Mouse (Mus musculus) olfactory bulb, adult 2 months (tissue): Measurements from ENCODE around the gene Ccdc146. TPM values are rescaled to one million over a fixed set of nuclear protein-coding genes. Genes with fewer than 3 reads are reported as not detected.

Source experiments
- H3K27ac ChIP-seq: fragments of 200-500 bp; 2 replicates; pipeline ENCODE4 v1.5.1; 2012; ENCODE audit warnings: low read depth, low read length; ENCODE audit not compliant: insufficient read depth
- H3K4me1 ChIP-seq: fragments of 200-500 bp; 2 replicates; pipeline ENCODE4 v1.6.1; 2012; ENCODE audit warnings: low read length; ENCODE audit not compliant: control insufficient read depth, insufficient read depth
- H3K4me3 ChIP-seq: fragments of 200-500 bp; 2 replicates; pipeline ENCODE4 v1.5.1; 2012; ENCODE audit warnings: mild to moderate bottlenecking, low read depth, low read length, moderate library complexity; ENCODE audit not compliant: insufficient read depth
- CTCF ChIP-seq: fragments of 200-500 bp; IDR thresholded peaks from 2 replicates; pipeline ENCODE4 v1.5.1; 2012; ENCODE audit warnings: low read depth, mild to moderate bottlenecking, low read length, moderate library complexity; ENCODE audit not compliant: insufficient read depth
- POLR2A ChIP-seq: fragments of 200-500 bp; IDR thresholded peaks from 2 replicates; pipeline ENCODE4 v1.6.1; 2012; ENCODE audit warnings: mild to moderate bottlenecking, low read depth, low read length, moderate library complexity; ENCODE audit not compliant: insufficient read depth
- WGBS: fragments of 180-500 bp; shearing (Covaris S2); methylation state at CpG from one replicate; pipeline ENCODE4 v1.1.7; 2018; 5-methylcytosine and 5-hydroxymethylcytosine counted together
- polyA plus RNA-seq: library from polyadenylated mRNA; stranded (reverse); fragments of >200 nt; gene quantifications from 2 replicates; pipeline ENCODE4 v1.2.4, GENCODE M21; 2012; ENCODE audit warnings: low replicate concordance; ENCODE audit not compliant: missing spikeins, insufficient read depth, insufficient read length

Gene Ccdc146
- polyA plus RNA-seq, 1 experiment, result not detected

DNA sequence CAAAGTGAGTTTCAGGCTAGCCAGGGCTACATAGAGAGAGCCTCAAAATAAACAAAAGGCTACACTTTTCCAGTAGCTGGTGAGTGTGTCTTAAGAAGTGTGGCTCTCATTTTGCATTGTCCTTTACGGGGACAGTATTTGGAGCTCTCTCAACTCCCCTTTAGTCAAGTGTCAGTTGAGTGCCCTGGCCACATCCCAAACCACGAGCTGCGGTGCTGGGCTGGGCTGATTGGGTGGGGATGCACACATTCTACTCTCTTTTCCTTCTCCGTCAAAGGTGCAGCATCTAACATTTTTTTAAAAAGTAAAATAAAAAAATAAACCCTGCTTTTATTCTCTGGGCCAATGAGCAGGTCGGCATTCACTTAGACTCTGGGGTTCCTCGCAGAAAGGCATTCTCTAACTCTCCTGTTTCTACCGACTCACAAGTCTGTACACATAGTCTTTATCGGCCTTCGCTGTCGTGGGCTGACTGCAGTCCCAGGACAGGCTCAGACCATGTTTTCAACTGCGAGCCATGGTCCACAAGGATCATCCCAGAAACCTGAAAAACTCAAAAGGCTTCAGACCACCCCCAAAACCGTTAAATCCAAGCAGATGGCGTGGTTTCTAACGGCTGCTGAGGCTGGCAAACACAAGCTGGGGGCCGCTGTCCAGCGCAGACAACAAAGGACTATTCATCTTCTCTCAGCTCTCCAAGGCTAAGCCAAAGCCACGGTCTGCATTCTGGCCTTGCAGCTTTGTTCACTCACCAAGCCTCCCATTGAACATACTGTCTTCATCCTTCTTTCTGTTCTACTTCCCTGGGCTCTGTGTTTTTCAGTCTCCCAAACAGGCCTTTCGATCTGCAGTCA is 161.0 kb downstream of the Ccdc146 start:
- 56% methylated on average over 18 of the region's 18 CpGs for WGBS
- H3K4me1 ChIP-seq, result peaks cover 6% of the 10 kb centered on the region; the same call in 1 of the 2 replicates
- H3K4me3 ChIP-seq, result no peak overlapping the region
- H3K27ac ChIP-seq, result no peak overlapping the region
- no peak for TF ChIP-seq POLR2A
- TF ChIP-seq CTCF, result no peak

DNA sequence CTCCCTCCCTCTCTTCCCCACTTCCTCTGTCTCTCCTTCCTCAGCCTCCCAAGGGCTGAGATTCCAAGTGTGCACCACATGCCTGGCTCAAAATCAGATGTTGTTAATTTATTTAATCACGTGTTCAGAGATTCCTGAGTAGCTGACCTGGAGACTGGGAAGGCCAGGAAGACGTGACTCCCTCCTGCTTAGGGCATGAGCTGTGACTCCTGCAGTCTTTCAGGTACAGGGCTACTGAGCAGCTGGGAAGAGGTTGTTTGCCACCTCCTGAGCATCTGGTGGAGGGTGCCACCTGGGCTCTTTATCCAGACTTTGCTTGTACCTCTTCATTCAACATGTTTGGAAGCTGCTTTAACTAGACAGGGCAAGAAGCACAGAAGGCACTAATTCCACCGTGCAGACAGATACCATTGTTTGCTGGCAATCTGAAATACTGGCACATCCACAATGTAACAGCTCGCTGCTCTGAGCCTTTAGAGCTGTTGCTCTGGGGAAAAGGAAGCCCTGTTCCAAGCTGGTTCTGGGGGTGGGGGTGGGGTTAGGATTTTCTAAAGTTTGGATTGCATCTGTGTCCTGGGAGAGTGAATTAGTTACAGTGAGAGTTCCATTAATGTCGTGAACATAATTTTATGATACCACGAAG is 163.2 kb downstream of the Ccdc146 start:
- Histone ChIP-seq H3K27ac (no peak overlapping the region), H3K4me1 (peaks cover 6% of the 10 kb centered on the region; the same call in 1 of the 2 replicates), H3K4me3 (no peak overlapping the region)
- TF ChIP-seq POLR2A (no peak), CTCF (no peak)
- WGBS, result 47% methylated on average over 6 of the region's 6 CpGs

DNA sequence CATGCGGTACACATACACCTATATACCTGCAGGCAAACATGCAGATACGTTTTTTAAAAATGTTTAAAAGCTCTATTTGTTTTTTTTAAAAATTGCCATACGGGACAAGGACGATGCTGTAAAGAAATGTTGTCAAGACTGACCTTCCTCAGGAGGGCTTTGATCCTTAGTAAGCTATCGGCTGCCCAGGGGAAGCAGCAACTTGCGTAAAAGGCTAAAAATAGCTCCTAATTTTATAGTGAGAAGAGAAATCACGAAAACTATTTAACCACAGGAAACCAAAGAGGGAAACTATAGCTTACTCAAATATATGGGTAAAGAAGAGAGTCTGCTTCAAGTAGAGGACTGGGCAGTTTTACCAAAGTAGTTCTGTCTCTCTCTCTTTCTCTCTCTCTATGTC is 163.7 kb downstream of the Ccdc146 start:
- H3K4me3 ChIP-seq, result no peak overlapping the region
- 76% methylated on average over 7 of the region's 7 CpGs for WGBS
- H3K4me1 ChIP-seq, result peaks cover 6% of the 10 kb centered on the region; the same call in 1 of the 2 replicates
- H3K27ac ChIP-seq, result no peak overlapping the region
- TF ChIP-seq CTCF, result no peak
- no peak for TF ChIP-seq POLR2A

DNA sequence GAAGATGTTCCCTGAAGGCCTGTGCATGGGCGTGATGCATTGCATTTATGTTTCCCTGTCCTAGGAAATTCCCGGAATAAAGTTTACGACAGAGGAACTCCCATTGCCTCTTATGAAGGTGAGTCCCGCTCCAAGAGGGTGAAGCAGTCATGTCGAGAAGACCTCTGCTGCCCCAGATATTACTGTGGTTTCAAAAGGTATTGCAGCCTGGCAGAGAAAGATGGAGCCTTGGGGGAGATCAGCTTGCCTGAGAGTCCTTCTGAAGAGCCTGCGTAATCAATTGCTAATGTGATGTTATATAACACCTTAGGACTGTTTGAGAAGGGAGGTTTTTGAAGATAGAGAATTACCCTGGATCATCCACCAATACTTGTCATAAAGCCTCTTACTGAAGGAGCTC is 166.7 kb downstream of the Ccdc146 start:
- Histone ChIP-seq H3K4me3 (no peak overlapping the region), H3K27ac (no peak overlapping the region), H3K4me1 (no peaks in the 10 kb centered on the region)
- no peak for TF ChIP-seq CTCF
- TF ChIP-seq POLR2A, result no peak
- 84% methylated on average over 6 of the region's 6 CpGs for WGBS

DNA sequence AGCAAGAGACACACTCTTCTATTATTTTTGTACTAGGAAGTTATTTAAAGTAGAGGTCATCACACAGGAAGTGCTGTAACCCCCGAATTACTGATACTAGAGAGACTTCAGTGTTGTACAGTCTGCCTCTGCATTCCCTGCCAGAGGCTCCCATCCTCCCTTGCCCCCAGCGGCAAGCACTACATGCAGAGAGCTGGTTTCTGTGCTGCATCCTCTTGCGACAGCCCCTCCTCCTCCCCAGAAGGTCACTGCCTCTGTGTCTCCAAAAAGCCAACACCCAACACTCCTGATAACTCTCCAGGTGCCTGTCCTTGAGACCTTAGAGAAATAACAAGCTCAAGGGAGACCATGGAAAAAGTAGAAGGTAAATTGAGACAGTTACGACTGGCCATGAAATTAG is 167.4 kb downstream of the Ccdc146 start:
- TF ChIP-seq POLR2A (no peak), CTCF (no peak)
- WGBS, result 71% methylated on average over 4 of the region's 4 CpGs
- Histone ChIP-seq H3K4me1 (no peaks in the 10 kb centered on the region), H3K27ac (no peak overlapping the region), H3K4me3 (no peak overlapping the region)

DNA sequence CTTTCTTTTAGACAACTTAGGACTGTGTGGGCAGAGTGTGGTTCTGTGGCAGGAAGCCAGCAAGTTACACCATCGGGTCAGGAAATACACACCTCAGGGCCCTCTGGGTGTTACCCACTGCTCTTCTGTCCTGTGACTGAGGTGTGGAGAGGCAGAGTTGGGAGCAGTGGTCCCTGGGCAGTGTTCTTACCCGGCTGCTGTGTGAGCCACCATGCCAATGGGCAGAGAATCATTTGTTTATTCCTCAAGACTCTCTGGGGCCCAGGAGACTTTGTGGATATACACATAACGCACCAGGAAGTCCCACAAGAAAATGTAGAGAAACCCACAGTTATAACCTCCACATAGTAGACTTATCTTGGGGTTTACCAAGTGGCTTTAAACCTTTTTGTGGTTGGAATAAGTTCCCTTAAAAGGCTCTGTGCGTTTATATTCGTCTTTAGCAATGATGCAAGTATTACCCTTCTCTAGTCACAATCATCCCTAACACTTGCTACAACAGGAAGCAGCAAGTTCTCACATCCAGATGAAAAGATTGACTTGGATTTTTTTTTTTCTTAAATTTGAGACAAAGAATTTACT is 168.8 kb downstream of the Ccdc146 start:
- Histone ChIP-seq H3K27ac (no peak overlapping the region), H3K4me1 (no peaks in the 10 kb centered on the region), H3K4me3 (no peak overlapping the region)
- 84% methylated on average over 5 of the region's 5 CpGs for WGBS
- TF ChIP-seq CTCF, result no peak
- no peak for TF ChIP-seq POLR2A

DNA sequence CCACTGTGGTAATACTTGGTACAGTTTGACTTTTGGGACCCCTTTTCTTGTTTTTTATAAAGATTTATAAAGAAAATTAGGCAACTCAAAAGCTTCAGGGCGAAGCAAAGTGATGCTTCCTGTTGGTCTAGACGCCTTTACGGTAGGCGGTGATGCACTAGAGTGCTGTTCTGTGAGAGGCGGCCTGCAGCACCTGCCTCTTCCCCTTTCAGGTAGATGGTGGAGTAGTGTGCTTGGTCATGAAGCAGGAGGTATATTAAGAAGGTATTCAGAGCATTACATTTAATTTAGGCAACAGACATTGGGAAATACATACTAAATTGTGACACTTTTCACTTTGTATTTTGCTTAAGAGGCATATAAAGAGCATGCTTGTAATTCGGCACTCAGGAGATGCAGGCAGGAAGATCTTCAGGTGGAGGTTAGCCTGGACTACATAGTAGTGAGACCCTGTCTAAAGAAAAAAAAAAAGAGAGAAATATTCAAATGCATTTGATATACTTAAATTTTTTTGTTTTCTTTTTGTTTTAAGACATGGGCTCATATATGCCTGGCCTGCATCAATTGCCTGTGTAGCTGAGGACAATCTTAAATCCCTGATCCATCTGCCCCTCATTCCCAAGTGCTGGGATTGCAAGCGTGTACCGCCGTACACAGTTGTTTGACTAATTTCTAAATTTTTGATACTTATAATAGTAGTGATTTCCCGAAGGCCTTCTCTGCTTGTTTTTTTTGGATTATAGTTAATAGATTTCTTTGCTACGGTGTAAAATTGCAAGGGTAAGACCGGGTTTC is 169.5 kb downstream of the Ccdc146 start:
- no peak overlapping the region for H3K4me3 ChIP-seq
- no peaks in the 10 kb centered on the region for H3K4me1 ChIP-seq
- WGBS, result 94% methylated on average over 12 of the region's 12 CpGs
- TF ChIP-seq POLR2A (no peak), CTCF (no peak)
- H3K27ac ChIP-seq, result no peak overlapping the region

DNA sequence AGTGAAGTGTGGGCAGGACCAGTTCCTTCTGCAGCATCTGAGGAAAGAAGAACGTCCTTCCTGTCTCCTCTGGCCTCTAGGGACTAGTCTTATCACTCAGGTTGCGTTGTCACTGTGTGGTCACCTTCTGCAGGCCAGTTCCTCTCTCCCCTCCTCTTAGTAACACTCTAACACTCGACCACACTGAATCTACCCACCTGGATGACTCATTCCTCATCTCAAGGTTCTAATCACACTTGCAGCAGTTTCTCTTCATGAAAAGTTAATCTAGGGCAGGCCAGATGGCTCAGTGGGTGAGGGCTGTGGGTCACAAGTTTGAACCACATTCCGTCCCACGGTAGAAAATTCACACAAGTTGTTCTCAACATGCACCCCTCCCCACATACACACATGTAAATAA is 175.6 kb downstream of the Ccdc146 start:
- no peak overlapping the region for H3K27ac ChIP-seq
- H3K4me3 ChIP-seq, result no peak overlapping the region
- H3K4me1 ChIP-seq, result peaks cover 5% of the 10 kb centered on the region; the same call in 1 of the 2 replicates
- WGBS, result 78% methylated on average over 5 of the region's 5 CpGs
- no peak for TF ChIP-seq POLR2A
- TF ChIP-seq CTCF, result no peak
